Mouse (Mus musculus): ENCODE data around the gene Celf6.

Celf6 gene

DNA sequence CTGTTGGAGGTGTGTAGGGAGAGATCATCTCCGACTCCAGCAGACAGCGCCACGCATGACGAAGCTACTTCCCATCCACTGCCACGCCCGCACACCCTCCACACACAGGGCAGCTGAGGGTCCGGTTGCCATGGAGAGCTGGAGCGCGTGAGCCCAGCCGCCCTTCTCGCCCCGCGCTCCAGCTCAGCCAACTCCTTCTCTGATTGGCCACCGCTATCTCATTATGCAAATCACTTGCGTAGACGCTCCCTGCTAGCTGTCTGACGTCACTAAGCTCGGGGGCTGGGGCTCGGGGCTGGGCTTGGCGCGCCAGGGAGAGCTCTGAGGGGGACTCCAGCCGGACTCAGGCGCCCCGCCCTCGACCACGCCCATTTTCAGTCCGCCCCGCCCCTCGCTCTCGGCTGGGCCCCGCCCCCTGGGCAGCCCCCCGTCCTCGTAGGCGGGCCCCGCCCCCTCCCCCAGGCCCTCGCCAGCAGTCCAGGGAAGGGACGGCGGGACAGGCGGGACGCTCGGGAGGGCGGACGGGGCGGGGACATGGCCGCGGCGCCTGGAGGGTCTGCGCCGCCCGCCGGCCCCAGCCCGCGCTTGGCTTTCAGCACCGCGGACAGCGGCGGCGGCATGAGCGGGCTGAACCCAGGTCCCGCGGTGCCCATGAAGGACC, at the start of gene Celf6:
Celf6 (plus strand) TSS at position 74 of the 661 bp plus-strand sequence.
- DNase-seq (ENCODE audit: low read depth) = no peak

DNA sequence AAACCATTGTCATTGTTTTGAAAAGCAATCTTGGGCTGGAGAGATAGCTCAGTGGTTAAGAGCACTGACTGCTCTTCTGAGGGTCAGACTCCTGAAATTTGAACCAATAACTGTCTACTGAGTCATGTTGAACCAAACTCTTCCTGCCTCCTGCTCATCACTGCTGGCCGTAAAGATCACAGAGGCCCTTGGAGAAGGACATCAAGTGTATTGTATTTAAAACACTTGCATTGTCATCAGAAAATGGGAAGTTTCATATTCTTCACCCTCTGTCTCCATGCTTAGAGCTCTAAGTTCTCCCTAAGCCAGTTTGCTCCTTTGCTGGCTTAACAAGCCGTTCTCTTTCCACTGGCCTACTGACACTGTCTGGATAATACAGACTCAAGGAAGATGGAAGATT, 49.4 kb upstream of the Celf6 start:
- peak; percentile 65 for DNase-seq (ENCODE audit: low read depth)

DNA sequence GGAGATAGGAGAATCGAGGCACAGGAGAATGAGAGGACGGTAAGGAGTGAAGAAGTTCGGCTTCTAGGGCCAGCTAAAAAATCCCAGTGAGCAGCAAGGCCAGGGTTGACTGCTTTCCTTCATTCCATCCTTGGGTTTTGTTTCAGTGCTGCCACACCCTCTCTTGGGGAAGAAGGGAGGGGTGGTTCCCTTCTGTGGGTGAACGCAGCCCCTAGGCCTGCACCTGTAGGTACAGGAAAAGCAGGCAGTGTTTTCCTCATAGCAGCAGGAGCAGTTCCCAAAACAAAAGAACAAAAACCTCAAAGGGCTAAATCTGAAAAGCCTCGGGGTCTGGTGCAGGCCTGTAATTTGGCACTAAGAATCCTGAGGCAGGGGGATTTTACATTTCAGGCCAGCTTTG, 46.1 kb upstream of the Celf6 start:
- no peak for DNase-seq (ENCODE audit: low read depth)

- no peak for DNase-seq (ENCODE audit: low read depth)
These were observed 44.3 kb upstream of the Celf6 start for GRCm38 (mm10) chr9:59533422-59533821.

GRCm38 (mm10) chr9:59533889-59534288, 43.8 kb upstream of the Celf6 start:
- peak; percentile 86 for DNase-seq (ENCODE audit: low read depth)

DNA sequence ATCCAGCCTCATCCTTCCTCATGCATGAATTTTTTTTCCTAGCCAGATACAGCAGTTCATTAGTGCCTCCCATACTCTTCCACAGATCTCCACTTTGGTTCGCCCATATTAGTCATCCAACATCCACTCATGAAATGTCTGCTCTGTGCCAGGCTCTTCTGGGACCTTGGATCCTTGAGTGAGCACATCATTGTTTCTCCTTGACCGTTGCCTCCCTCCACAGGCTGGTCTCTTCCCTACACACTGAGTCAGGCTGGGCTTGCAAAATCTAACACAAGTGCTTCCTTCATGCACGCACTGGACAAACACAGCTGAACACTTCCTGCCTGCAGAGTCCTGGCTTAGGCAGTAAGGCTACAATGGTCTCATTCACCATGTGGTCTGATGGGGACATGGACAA, 40.1 kb upstream of the Celf6 start:
- DNase-seq (ENCODE audit: low read depth) = peak; percentile 89

DNA sequence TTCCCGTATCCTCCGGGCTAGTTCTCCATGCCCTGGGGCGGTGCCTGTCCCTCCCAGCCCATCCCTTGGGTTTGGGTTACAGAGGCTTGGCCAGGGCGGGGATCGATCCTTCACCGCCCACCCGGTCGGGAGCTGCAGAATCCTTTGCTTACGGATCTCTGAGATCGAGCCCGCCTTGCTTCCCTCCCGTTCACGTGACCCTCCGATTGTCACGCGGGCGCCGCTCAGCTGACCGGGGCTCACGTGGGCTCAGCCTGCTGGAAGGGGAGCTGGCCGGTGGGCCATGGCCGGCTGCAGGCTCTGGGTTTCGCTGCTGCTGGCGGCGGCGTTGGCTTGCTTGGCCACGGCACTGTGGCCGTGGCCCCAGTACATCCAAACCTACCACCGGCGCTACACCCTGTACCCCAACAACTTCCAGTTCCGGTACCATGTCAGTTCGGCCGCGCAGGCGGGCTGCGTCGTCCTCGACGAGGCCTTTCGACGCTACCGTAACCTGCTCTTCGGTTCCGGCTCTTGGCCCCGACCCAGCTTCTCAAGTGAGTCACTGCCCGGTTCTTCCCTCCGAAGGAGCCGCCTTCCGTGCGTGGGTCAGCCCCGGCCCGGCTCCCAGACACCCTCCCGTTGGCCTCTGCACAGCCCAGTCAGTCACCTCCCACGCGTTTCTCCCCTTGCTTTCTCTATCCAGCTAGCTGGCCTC, 38.1 kb upstream of the Celf6 start, which contains the start of the genes Hexa and Tmem202:
Hexa (plus strand) TSS at position 100 of the 697 bp plus-strand sequence.
Tmem202 (minus strand) TSS at position 407 of the 697 bp plus-strand sequence.
- DNase-seq (ENCODE audit: low read depth) = peak; percentile 92

GRCm38 (mm10) chr9:59541617-59542016, 36.1 kb upstream of the Celf6 start:
- no peak for DNase-seq (ENCODE audit: low read depth)

GRCm38 (mm10) chr9:59542766-59543324, 34.9 kb upstream of the Celf6 start:
- no peak for DNase-seq (ENCODE audit: low read depth)

GRCm38 (mm10) chr9:59544739-59545138, 33.0 kb upstream of the Celf6 start:
- DNase-seq (ENCODE audit: low read depth) = peak; percentile 67

- DNase-seq (ENCODE audit: low read depth) = peak; percentile 69
These were observed 29.8 kb upstream of the Celf6 start for GRCm38 (mm10) chr9:59547869-59548268.

DNA sequence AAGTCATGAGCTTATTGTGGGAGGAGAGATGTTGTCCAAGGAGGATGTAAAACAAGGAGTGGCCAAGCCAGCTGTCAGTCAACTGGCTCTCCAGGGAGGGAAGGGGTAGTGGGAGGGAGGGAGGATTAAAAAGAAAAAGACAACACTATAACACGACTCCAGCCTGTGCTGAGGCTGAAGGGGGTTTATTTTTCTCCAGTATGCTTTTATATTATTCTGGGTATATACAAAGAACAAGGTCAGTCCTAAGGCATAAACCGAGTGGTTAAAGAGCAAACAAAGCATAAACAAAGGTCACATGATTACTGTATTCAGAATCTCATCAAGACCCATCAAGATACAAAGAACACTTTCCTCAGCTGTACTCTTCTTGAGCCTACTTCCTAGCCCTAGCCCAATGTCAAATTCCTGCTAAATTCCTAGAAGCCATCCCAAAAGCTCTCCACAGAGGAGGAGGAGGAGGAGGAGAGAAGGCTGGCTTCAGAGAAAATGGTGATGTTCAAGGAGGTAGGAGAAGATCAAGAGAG, 28.7 kb upstream of the Celf6 start:
- no peak for DNase-seq (ENCODE audit: low read depth)

DNA sequence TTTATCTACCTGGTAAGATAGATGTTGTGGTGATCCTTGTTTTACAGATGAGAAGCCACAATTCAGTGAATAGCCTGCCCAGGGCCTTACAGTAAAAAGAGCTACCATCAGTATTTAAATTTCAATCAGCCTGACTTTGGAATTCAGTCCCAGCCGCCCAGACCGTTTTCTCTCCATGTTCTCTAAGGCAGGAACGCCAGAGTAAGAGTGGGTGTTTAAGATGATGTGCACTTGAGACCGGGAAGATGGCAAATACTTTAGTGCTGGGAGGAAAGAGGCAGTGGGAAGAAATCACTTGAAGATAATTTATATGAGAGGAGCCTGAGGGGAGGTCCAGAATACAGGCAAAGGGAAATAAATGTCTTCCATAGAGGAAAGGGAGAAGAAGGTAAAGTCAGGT, 27.6 kb upstream of the Celf6 start:
- no peak for DNase-seq (ENCODE audit: low read depth)

DNA sequence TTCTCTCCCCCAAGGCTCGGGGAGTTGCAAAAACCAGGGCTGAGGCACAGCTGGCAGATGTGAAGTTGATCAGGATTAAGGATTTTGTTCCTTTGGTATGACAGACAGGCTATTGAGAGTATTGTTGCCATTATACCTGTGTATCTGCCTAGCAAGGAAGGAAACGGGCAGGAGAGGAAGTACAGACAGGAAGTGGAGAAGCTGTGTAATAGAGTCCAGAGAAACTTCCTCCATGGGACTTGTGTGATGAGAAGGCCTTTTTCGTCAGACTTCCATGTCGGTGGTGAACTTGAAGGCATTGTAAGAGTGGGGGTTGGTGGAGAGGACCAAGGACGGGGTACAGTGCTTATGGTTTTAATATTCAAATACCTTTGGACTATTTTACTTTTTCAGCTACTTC, 26.7 kb upstream of the Celf6 start:
- no peak for DNase-seq (ENCODE audit: low read depth)

- DNase-seq (ENCODE audit: low read depth) = no peak
These were observed 26.1 kb upstream of the Celf6 start for GRCm38 (mm10) chr9:59551620-59552031.

GRCm38 (mm10) chr9:59552610-59553009, 25.1 kb upstream of the Celf6 start:
- DNase-seq (ENCODE audit: low read depth) = no peak

- no peak for DNase-seq (ENCODE audit: low read depth)
These were observed 24.0 kb upstream of the Celf6 start for GRCm38 (mm10) chr9:59553719-59554118.

- peak; percentile 92 for DNase-seq (ENCODE audit: low read depth)
These were observed 12.1 kb upstream of the Celf6 start for GRCm38 (mm10) chr9:59565600-59565999.

DNA sequence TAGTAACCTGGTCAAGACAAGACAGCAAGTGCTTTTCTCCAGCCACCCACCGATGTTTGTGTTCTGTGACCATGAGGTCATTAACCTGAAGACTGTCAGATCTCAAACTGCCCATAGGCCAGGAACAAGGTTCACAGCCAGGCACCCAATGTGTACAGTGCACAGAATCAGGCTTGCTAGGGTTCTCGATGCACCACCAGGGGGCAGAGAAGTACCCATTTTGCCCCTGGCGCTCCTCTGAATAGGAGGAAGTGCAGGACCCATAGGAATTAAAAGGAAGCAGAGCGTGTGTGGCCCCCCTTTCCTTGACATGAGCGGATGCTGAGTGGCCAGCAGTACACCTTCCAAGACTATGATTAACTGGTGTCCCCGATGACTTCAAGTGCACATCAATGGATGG, 10.6 kb upstream of the Celf6 start:
- DNase-seq (ENCODE audit: low read depth) = peak; percentile 83

DNA sequence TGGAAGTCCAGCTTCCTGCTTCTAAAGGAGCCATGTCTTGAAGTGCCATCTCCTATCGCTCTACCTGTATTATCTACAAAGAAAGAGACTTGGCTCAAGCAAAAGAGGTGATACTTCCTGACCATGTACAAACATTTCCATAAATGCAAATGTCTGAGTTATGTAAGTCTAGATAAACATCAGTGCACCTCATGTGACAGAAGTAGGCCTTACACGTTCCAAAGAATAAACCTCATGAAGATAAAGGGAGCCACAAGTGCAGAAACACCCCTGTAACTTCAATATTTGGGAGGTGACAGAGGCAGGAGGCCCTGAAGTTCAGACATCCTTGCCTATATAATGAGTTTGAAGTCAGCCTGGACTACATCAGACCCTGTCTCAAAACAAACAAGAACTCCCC, 5.9 kb upstream of the Celf6 start:
- DNase-seq (ENCODE audit: low read depth) = no peak

- no peak for DNase-seq (ENCODE audit: low read depth)
These were observed 316 bp upstream of the Celf6 start for GRCm38 (mm10) chr9:59577401-59577800.

DNA sequence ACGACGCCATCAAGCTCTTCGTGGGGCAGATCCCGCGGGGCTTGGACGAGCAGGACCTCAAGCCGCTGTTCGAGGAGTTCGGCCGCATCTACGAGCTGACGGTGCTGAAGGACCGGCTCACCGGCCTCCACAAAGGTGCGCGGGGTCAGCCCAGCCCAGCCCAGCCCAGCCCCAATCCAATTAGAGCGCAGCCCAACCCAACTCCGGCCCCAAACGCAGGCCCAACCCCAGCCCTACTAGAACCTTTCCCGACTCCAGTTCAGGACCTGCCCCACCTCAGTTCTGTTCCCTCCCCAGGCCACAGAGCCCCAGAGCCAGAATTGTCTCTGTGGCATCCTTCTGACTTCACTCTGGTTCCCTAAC, 769 bp downstream of the Celf6 start:
- DNase-seq (ENCODE audit: low read depth) = no peak

- DNase-seq (ENCODE audit: low read depth) = peak; percentile 80
These were observed 7.2 kb downstream of the Celf6 start for GRCm38 (mm10) chr9:59584871-59585308.

Measured in 416B (cell line).